Mouse (Mus musculus): ENCODE measurements around the gene Klhl28. TPM values are rescaled to one million over a fixed set of nuclear protein-coding genes. Genes with fewer than 3 reads are reported as not detected.

Gene Klhl28
- polyA plus RNA-seq, 1 experiment from 2014 or later, result 10.4 TPM

- no peak overlapping the region for H3K27ac ChIP-seq
- no peaks in the 10 kb centered on the region for H3K4me1 ChIP-seq
- no peak overlapping the region for H3K4me3 ChIP-seq
- no peaks in the 10 kb centered on the region for H3K9me3 ChIP-seq
- no peak for DNase-seq (ENCODE audit: extremely low spot score, low spot score)
- WGBS, result 80% methylated on average over 2 of the region's 2 CpGs
- peaks cover 8% of the 10 kb centered on the region for H3K36me3 ChIP-seq (replicated peaks)
- no peaks in the 10 kb centered on the region for H3K27me3 ChIP-seq (ENCODE audit: poor library complexity, severe bottlenecking)
These were observed 27.8 kb downstream of the Klhl28 start for GRCm38 (mm10) chr12:64937493-64937892.

GRCm38 (mm10) chr12:64917578-64918471 lies 47.5 kb downstream of the Klhl28 start, which contains the start of gene Gm527:
Gene Gm527 (plus strand): TSS chr12:64917906.
- peaks cover 6% of the 10 kb centered on the region; the same call in 1 of the 2 replicates for H3K4me1 ChIP-seq
- H3K27ac ChIP-seq, result peak within 1 kb of the TSS; percentile 88
- H3K27me3 ChIP-seq (ENCODE audit: poor library complexity, severe bottlenecking), result peaks cover 13% of the 10 kb centered on the region
- peak within 1 kb of the TSS; percentile 86 for H3K4me3 ChIP-seq
- peak; percentile 95 for DNase-seq (ENCODE audit: extremely low spot score, low spot score)
- no peaks in the 10 kb centered on the region for H3K36me3 ChIP-seq (replicated peaks)
- 0% methylated on average over 81 of the region's 93 CpGs for WGBS
- no peaks in the 10 kb centered on the region for H3K9me3 ChIP-seq

- Histone ChIP-seq H3K27ac (no peak overlapping the region), H3K4me3 (no peak overlapping the region), H3K4me1 (peaks cover 6% of the 10 kb centered on the region; the same call in 1 of the 2 replicates), H3K9me3 (no peaks in the 10 kb centered on the region), H3K27me3 (ENCODE audit: poor library complexity, severe bottlenecking) (peaks cover 13% of the 10 kb centered on the region), H3K36me3 (replicated peaks) (no peaks in the 10 kb centered on the region)
- DNase-seq (ENCODE audit: extremely low spot score, low spot score), result no peak
These were observed 48.6 kb downstream of the Klhl28 start for GRCm38 (mm10) chr12:64916735-64917134.

- no peak for DNase-seq (ENCODE audit: extremely low spot score, low spot score)
- Histone ChIP-seq H3K36me3 (replicated peaks) (no peaks in the 10 kb centered on the region), H3K4me3 (no peak overlapping the region), H3K27me3 (ENCODE audit: poor library complexity, severe bottlenecking) (no peaks in the 10 kb centered on the region; the same call in 1 of the 2 replicates), H3K27ac (no peak overlapping the region), H3K9me3 (no peaks in the 10 kb centered on the region), H3K4me1 (no peaks in the 10 kb centered on the region)
- WGBS, result 68% methylated on average over 6 of the region's 6 CpGs
These were observed 52.3 kb downstream of the Klhl28 start for GRCm38 (mm10) chr12:64912996-64913395.

- WGBS, result 70% methylated on average over 8 of the region's 8 CpGs
- no peaks in the 10 kb centered on the region for H3K36me3 ChIP-seq (replicated peaks)
- DNase-seq (ENCODE audit: extremely low spot score, low spot score), result no peak
These were observed 62.1 kb downstream of the Klhl28 start for GRCm38 (mm10) chr12:64903186-64903585.

GRCm38 (mm10) chr12:64902506-64902905 lies 62.8 kb downstream of the Klhl28 start:
- H3K4me1 ChIP-seq, result peaks cover 14% of the 10 kb centered on the region
- no peaks in the 10 kb centered on the region for H3K27me3 ChIP-seq (ENCODE audit: poor library complexity, severe bottlenecking)
- 65% methylated on average over 8 of the region's 8 CpGs for WGBS
- H3K27ac ChIP-seq, result no peak overlapping the region
- H3K9me3 ChIP-seq, result no peaks in the 10 kb centered on the region
- H3K36me3 ChIP-seq (replicated peaks), result no peaks in the 10 kb centered on the region
- DNase-seq (ENCODE audit: extremely low spot score, low spot score), result peak; percentile 21
- H3K4me3 ChIP-seq, result no peak overlapping the region

More at GRCm38 (mm10) chr12:64903186-64903585, 62.1 kb downstream of the Klhl28 start:
- H3K27ac ChIP-seq, result 0 out of 2 replicates have a peak overlapping the region, but pooled peaks have one; percentile 30
- peaks cover 14% of the 10 kb centered on the region for H3K4me1 ChIP-seq
- H3K9me3 ChIP-seq, result no peaks in the 10 kb centered on the region
- no peak overlapping the region for H3K4me3 ChIP-seq
- no peaks in the 10 kb centered on the region for H3K27me3 ChIP-seq (ENCODE audit: poor library complexity, severe bottlenecking)

GRCm38 (mm10) chr12:64897060-64897730 lies 68.1 kb downstream of the Klhl28 start:
- Histone ChIP-seq H3K9me3 (no peaks in the 10 kb centered on the region), H3K27me3 (ENCODE audit: poor library complexity, severe bottlenecking) (no peaks in the 10 kb centered on the region), H3K27ac (no peak overlapping the region), H3K4me3 (no peak overlapping the region), H3K36me3 (replicated peaks) (no peaks in the 10 kb centered on the region), H3K4me1 (peaks cover 2% of the 10 kb centered on the region; the same call in 1 of the 2 replicates)
- WGBS, result 53% methylated on average over 4 of the region's 4 CpGs
- peak; percentile 38 for DNase-seq (ENCODE audit: extremely low spot score, low spot score)

Other genes with a start within 250 kb of the Klhl28 start
- 1.1 and 1.4 TPM in 2 replicates for gene Gm527, start 47.6 kb downstream of the Klhl28 start, polyA plus RNA-seq (2016; fragmentation: Nextera tagmentation; extraction: Ambion mirVana)
- gene Togaram1, start 270 bp upstream of the Klhl28 start, polyA plus RNA-seq (2016; fragmentation: Nextera tagmentation; extraction: Ambion mirVana), result 25.2 and 26.6 TPM in 2 replicates
- 63.5 and 67.8 TPM in 2 replicates for gene Prpf39, start 70.8 kb upstream of the Klhl28 start, polyA plus RNA-seq (2016; fragmentation: Nextera tagmentation; extraction: Ambion mirVana)
- 764 and 801 TPM in 2 replicates for gene Fkbp3, start 108.5 kb upstream of the Klhl28 start, polyA plus RNA-seq (2016; fragmentation: Nextera tagmentation; extraction: Ambion mirVana)
- gene Fancm, start 110.1 kb upstream of the Klhl28 start, polyA plus RNA-seq (2016; fragmentation: Nextera tagmentation; extraction: Ambion mirVana), result 13.4 and 14.9 TPM in 2 replicates
- 89.2 and 91.5 TPM in 2 replicates for gene Mis18bp1, start 207.1 kb upstream of the Klhl28 start, polyA plus RNA-seq (2016; fragmentation: Nextera tagmentation; extraction: Ambion mirVana)

Data from forebrain, embryonic 10.5 days (tissue).